Mouse (Mus musculus) gastrocnemius, adult 8-10 months (tissue): ENCODE data around the gene Ppara. TPM values are rescaled to one million over a fixed set of nuclear protein-coding genes. Genes with fewer than 3 reads are reported as not detected.

ENCODE experiments used
- DNase-seq, 2 experiments: peaks; one replicate each; pipeline ENCODE4 v3.0.0; 2022; ENCODE audit warnings: low spot score in 2 of 2
- total RNA-seq, 4 experiments: library from RNA; stranded (reverse); gene quantifications; 2 replicates each; pipeline ENCODE4 v1.2.4; 2022

Ppara gene
- total RNA-seq, 4 experiments from 2014 or later = 10.5 to 19.6 (median 14.7) TPM

DNA sequence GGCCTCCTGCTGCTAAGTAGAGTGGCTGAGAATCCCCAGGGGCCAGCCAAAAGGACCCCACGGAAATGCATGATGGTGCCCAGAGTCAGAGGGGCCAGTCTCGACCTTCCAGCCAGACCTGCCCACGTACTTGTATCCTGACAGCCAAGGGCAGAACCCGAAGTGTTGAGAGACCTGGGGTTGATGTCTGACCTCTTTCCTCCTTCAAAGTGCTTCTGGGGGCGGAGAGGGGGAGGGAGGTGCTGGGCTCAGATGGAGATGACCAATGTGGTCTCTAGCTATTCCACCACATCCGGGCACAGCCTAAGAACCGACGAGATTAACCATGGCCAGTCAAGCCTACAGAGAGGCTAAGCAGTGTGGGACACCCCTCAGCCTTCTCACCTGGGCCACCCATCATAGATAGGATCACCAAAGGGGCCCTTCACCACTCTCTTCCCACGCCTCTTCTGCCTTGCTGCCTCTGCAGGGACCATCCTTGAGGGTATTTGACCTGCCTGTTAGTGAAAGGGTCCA, 29.7 kb upstream of the Ppara start:
- DNase-seq = no peak

DNA sequence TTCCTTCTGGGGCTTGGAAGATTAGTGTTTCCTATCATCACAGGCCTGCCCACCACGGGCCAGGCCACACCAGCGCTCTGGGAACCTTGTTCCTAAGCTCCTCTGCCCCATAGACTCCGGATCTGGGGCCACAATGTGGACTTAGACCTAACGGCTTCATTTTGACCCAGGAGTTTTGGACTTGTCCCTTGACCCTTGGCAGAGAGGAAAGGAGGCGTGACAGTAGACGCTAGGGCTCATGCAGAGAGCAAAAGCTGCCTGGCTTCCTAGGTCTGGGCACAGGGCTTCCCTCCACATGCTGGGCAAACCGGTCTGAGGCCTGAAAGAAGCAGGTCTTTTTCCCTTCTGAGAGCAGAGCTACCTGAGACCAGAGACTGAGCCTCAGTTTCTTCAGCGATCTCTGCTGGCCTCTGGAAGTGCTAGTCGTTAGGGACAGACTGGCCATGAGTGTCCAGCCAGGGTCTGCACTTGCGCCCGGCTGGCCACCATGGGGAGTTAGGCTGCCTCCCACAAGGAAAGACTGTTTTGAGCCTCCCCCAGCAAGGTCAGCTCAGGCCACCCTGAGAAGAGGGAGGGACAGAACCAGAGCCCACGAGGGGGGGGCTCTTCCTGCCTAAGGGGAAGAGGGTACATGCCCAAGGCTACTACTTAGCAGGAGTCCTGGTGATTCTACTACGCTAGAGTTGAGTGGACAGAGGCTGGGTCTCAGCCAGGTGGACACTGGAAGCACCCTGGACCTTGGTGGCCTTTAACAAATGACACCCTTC, 29.0 kb upstream of the Ppara start:
- DNase-seq = peak in 1 of 2 experiments; percentile 46

- DNase-seq = no peak
Measured at GRCm38 (mm10) chr15:85706527-85706926, 28.3 kb upstream of the Ppara start.

- no peak for DNase-seq
Measured at GRCm38 (mm10) chr15:85707017-85707416, 27.8 kb upstream of the Ppara start.

DNA sequence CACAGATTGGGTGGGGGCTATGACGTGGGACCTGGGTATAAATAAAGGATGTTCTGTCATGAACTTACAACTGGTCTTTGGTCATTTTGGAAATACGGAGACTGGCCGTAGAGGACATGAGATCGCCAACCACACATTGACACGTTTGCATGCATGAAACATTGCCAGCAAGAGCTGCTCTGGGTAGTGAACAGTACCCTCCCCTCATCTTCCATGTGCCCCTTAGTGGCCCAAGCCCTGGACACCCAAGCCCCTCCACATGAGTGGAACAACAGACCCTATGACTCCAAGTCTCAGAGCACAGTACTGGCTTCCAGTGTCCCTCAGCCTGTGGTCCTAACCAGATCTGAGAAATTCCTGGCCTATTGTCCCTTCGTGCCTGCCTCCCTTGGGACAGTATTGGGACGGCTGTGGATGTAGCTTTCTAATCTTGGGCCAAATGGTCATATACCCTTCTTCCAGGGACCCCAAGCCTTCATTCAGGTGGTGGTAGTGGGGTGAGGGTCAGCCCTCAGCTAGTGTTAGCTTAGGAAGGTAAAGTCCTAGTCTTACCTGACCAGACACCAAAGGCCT, 27.2 kb upstream of the Ppara start:
- DNase-seq = no peak

GRCm38 (mm10) chr15:85708217-85708616, 26.6 kb upstream of the Ppara start:
- no peak for DNase-seq

DNA sequence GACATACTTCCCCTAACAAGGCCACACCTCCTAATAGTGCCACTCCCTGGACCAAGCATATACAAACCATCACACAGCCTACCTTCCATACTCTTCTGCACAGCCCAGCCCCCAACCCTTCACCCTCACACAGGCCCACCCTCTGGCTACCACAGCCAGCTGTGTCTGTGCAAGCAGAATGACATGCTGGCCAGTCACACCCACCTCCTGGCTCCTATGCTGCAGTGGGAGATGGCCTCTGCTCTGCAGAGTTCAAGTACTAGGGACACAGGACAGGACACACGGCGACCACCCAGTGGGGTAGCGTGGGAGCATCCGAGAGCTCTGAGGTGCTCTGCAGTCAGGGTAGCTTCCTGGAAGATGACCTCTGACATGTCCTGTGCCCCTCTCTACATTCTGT, 25.9 kb upstream of the Ppara start:
- no peak for DNase-seq

- peak; percentile 76 to 83 for DNase-seq
Measured at GRCm38 (mm10) chr15:85709268-85709973, 25.4 kb upstream of the Ppara start.

DNA sequence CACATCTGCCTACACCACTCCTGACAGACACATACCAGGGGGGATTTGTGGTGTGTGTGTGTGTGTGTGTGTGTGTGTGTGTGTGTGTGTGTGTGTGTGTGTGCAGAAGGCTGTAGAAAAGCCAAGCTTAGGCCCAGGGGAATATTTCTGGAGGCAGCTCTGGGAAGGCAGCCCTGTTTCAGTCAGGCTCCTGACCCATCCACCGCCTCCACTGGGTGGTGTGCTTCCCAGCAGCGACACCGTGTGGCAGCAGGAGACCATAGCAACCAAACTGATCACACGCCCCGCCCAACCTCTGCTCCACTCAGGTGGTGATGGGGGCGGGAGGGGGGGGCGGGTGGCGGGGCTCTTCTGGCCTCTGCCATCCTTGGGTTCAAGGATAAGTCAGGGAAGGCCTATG, 24.6 kb upstream of the Ppara start:
- DNase-seq = peak; percentile 69 to 76

DNA sequence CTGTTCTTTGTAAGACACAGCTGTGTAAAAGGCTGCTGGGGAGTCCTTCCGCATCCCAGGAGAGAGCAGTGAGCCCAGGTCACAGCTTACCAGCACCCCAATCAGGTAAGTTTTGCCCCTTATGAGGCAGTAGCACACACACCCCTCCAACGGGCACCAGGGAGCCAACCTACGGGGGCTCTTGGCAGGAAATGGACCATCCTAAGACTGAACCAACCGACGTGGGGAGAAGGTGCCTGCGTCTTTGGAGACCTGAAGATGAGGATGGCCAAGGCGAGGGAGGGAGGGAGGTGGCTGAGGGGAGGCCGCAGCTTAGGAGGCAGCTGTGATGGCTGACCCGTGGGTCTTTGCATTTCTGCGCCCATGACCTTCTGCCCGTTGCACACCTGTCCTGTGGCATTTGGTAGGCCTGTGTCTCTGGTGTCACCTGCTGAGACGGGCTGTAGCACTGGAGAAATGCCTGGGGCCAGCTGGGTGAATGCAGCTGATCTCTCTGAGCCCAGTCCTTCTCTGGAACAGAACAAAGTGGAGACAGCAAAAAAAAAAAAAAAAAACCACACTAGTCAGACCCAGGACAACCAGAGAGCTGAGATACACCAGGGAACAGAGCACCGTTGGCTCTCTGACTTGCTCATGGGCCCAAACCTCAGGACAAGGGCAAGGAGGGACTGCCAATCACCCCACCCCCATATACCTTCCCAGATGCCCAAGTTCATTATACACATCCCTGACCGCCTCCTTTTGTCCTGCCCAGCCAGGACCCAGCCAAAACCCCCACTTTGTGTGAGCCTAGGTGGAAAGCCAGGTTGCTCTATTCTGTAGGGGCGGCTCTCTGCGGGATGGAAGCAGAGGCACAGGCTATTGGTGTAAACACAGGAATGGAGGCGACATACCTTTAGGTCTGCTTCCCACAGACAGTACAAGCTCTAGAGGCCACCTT, 23.9 kb upstream of the Ppara start:
- no peak for DNase-seq

DNA sequence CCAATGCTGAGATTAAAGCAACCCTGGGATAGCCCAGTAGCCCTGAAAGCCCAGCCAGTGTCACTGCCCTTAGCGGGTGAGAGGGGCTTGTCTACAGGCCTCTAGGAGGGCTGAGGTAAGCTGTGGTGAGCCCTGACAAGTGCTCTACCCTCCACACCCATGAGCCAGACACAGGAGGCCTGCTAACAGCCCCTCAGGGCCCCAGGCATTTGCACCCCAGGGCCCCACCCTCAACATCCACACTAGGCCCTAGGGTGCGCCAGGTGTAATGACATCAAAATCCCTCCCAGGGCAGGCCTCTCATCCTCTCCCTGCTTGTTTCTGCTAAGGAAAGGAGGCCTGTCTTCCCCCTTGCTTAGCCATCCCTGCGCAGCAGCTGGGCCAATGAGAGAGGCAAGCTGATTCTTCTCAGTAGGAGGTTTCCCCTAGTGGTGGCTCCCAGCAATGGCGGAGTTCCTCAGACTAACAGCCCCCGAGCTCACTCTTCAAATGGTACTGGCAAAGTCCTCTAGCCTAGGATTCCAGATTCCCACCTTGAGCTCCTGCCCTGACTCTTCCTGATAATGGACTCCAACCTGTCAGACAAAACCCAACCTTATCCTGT, 22.1 kb upstream of the Ppara start:
- DNase-seq = no peak

DNA sequence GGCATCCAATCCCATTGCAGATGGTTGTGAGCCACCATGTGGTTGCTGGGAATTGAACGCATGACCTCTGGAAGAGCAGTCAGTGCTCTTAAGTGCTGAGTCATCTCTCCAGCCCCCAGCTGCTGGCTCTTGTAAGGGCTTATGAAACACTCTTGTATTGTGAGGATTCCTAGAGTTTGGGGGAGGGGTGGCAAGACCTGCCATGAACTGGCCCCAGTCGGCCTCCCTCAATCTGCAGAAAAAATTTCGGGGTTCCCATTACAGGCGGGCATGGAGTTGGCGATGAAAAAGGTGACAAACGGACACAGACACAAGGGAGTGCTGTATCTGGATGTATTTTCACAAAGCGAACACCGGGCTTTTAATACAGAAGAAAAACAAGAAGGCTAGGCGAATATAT, 21.4 kb upstream of the Ppara start:
- no peak for DNase-seq

DNA sequence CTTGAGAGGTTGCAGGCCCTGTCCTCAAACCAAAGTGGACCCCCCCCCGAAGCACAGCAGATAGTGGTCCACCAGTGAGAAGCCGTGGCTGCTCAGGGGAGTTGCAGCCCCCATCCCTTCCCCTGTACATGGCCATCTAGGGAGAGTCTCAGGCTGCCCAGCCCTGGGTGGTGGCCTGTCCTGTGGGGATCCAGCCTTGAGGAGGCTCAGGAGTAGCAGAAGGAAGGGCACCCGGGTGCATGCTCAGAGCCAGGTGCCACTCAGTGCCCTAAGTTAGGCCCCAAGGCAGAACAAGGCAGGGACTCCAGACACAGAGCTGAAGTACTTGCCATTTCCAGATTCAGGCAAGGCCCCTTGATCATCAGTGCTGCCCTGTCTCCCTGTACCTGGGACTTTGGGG, 19.7 kb upstream of the Ppara start:
- no peak for DNase-seq

DNA sequence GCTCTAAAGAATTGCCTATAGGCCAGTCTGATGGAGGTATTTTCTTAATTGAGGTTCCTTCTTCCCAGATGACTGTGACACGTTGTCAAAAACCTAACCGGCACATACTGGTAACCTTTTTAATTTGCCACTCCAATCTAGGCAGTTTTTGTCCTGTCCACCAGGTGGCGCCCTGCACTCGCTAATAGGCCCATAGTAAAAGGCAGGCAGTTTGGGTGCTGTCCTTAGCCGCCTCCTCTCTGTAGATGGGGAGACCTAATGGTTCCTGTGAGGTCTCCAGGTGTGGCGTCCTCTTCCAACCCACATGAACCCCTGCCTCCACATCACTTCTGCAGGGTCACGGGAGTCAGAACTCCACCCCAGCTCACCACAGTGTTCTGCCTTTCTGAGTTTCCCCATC, 18.7 kb upstream of the Ppara start:
- peak; percentile 68 to 75 for DNase-seq

DNA sequence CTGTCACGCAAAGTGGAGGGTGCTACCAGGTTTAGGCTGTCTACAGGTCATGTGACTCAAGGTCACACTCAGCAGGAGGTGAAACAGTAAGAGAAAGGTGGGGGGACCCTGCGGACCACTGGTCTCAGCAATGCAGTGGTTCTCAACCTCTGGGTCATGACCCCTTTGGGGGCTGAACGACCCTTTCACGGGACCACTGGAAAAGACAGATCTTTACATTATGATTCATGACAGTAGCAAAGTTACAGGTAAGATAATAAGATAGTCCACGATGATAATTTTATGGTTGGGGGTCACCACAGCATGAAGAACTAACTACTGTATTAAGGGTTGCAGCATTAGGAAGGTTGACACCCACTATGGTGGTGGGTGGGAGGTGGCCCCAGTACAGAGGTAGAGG, 18.2 kb upstream of the Ppara start:
- no peak for DNase-seq

- no peak for DNase-seq
Measured at GRCm38 (mm10) chr15:85717008-85717407, 17.8 kb upstream of the Ppara start.

GRCm38 (mm10) chr15:85717800-85718199, 17.0 kb upstream of the Ppara start:
- no peak for DNase-seq

DNA sequence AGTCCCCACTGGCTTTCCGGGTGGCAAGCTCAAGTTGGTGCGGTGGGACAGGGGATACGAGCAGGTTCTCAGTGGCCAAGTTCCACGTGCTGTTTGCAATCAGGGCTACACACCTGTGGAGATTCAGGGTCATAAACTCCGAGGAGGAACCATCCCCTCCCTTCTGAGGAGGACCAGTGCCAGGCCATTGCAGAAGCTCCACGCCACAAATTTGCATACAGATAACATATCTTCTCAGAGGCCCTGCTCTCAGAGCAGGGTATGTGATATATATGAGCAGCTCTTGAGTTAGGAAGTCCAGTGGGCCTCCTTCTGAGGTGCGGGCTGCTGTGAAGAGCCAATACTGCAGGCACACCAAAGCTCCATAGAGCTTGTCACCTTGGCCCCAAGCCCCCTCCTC, 15.8 kb upstream of the Ppara start:
- no peak for DNase-seq

DNA sequence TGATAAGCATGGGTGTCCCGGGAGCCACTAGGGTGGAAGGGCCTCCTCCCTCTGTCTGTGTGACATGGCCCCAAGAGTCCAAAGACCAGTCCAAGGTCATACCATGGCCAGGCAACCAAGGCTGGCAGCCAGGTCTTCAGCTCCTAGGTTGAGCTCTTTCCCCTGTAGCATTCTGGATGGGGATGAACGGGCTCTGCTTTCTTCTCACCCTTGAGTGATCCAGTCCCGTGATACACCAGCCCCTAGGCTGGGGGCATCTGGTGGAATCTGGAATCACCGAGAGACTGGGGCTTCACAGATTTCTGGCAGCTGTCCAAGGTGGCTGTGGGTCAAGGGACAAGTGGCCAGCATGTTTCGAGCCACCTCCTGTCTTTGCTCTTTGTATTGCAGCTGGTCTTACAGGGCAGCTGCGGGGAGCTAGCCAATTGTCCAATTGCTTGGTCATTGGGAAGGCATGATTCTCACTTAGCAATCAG, 14.4 kb upstream of the Ppara start:
- DNase-seq = no peak

DNA sequence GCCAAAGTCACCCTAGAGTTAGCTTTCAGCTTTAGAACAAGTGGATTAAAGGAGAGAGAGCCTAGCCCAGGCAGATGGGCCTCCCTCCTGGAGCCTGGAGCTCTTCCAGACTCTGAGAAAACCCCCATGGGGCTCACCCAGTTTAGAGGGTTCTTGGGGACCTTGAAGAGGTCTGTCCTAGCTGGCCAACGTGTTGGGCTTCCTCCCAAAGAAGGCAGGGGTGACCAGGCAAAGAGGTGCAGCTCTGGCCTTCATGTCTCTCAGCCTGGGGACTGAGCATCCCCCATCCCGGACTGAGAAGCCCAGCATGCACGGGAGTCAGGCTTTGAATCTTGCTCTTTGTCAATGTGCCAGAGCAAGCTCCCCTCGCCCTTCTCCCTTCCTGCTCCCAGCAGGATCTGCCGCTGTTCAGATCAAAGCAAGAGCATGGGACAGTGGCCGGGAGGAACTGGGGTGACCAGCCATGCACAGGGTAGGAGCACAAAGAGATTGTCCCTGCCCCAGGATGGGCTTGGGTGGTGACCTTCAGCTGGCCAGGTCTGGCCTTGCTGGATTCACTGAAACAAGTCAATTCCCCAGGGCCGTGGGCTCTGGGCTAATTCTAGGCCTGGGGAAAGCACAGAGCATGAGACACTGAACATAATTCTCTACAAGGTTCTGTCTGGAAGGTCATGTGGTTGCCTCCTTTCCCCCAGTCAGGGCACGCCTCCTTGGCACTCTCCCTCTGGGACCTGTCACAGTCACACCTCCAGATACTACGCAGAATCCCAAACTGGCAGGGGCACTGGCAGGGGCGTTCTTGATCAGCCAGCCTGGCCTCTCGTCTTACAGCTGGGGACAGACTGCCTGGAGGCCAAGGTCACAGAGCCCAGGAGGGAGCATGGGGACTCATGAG, 10.3 kb upstream of the Ppara start:
- DNase-seq = no peak
